9 mouse cellular contexts compared by ENCODE assay signal in genomic region chr19:46506372-46506717, GRCm38 (mm10). TPM values are rescaled to one million over a fixed set of nuclear protein-coding genes. Genes with fewer than 3 reads are reported as not detected.
DNase-seq lines count a peak whose midpoint lies in the region; ATAC-seq and TF ChIP-seq lines count a peak whose summit lies in the region.
"Had no signal": no experiment of that assay in that cellular context is flagged by ENCODE, and none has a peak within 500 bp of the region (broad histone marks: within the 10 kb centered on the region; RNA-seq: fewer than 3 reads in every experiment).

No protein-coding gene starts in this region.

- TF ChIP-seq CTCF in G1E (IDR thresholded peaks at IDR 0.05; ENCODE audit: low read depth, low read length), result no peak
- TF ChIP-seq CTCF in heart, postnatal 0 days (IDR thresholded peaks at IDR 0.05; ENCODE audit: low read depth), result no peak

- no peak for TF ChIP-seq EP300 in heart, postnatal 0 days (IDR thresholded peaks at IDR 0.05; ENCODE audit: low read depth)

- no peaks in the 10 kb centered on the region for H3K27me3 ChIP-seq in heart, embryonic 12.5 days (replicated peaks)
- no peaks in the 10 kb centered on the region for H3K27me3 ChIP-seq in G1E (ENCODE audit: insufficient read depth, low read length)
- H3K27me3 ChIP-seq in heart, postnatal 0 days (ENCODE audit: control insufficient read depth, insufficient read depth, low read length), result no peaks in the 10 kb centered on the region

- peaks cover 73% of the 10 kb centered on the region for H3K4me1 ChIP-seq in heart, embryonic 12.5 days (replicated peaks)
- H3K4me1 ChIP-seq in G1E (ENCODE audit: insufficient read depth, low read depth, low read length), result peaks cover 88% of the 10 kb centered on the region
- H3K4me1 ChIP-seq in heart, postnatal 0 days (ENCODE audit: control insufficient read depth, insufficient read depth), result peaks cover 65% of the 10 kb centered on the region

- no peak for ATAC-seq in heart, embryonic 12.5 days (ENCODE audit: insufficient number of reproducible peaks, low FRiP score)
- ATAC-seq in G1E (ENCODE audit: extremely low read depth, insufficient number of reproducible peaks, low FRiP score, poor library complexity, severe bottlenecking), result no peak
- no peak for ATAC-seq in heart, postnatal 0 days (ENCODE audit: insufficient read depth, low read depth)

- peak overlapping the region; percentile 100; the same call in 1 of the 2 replicates for H3K9ac ChIP-seq in heart, embryonic 12.5 days
- peak overlapping the region; percentile 32; the same call in 1 of the 2 replicates for H3K9ac ChIP-seq in heart, postnatal 0 days (replicated peaks; ENCODE audit: low read depth, low read length)

- DNase-seq in heart, adult 9 months (ENCODE audit: low spot score in 2 of 2), result no peak
- no peak for DNase-seq in G1E (ENCODE audit: low spot score)
- no peak for DNase-seq in heart, postnatal 0 days (ENCODE audit: low spot score)
- no peak for DNase-seq in cerebellum, adult 11 months
- no peak for DNase-seq in embryo, embryonic 9.5 days (ENCODE audit: extremely low spot score)
- DNase-seq in adrenal gland, postnatal 10 days, result no peak
- DNase-seq: thymus, adult 2 months had no signal

- H3K4me3 ChIP-seq in heart, embryonic 12.5 days, result peak overlapping the region; percentile 96
- H3K4me3 ChIP-seq in G1E (ENCODE audit: low read depth, low read length) (peak overlapping the region; percentile 39; the same call in 1 of the 2 replicates), macrophage (ENCODE audit: inconsistent target) (peak overlapping the region; percentile 92)
- H3K4me3 ChIP-seq in heart, postnatal 0 days (ENCODE audit: low read depth, low read length), result peak overlapping the region; percentile 9; the same call in 1 of the 2 replicates

- H3K4me2 ChIP-seq in heart, embryonic 12.5 days, result peak overlapping the region; percentile 83
- H3K4me2 ChIP-seq in heart, postnatal 0 days (ENCODE audit: low read depth, low read length), result peak overlapping the region; percentile 85

- peaks cover 84% of the 10 kb centered on the region for H3K79me2 ChIP-seq in macrophage (ENCODE audit: inconsistent target)

- no peaks in the 10 kb centered on the region for H3K9me3 ChIP-seq in heart, embryonic 12.5 days (replicated peaks)
- no peaks in the 10 kb centered on the region for H3K9me3 ChIP-seq in G1E (replicated peaks)
- H3K9me3 ChIP-seq in heart, postnatal 0 days (replicated peaks; ENCODE audit: control insufficient read depth, low read length), result no peaks in the 10 kb centered on the region

- H3K36me3 ChIP-seq in heart, embryonic 12.5 days, result peaks cover 50% of the 10 kb centered on the region
- H3K36me3 ChIP-seq in G1E (replicated peaks) (peaks cover 77% of the 10 kb centered on the region), macrophage (ENCODE audit: inconsistent target) (peaks cover 5% of the 10 kb centered on the region; the same call in 1 of the 2 replicates)
- peaks cover 42% of the 10 kb centered on the region for H3K36me3 ChIP-seq in heart, postnatal 0 days (replicated peaks; ENCODE audit: control insufficient read depth, insufficient read depth, low read length)

- 0 out of 2 replicates have a peak overlapping the region, but pooled peaks have one; percentile 99 for H3K27ac ChIP-seq in heart, embryonic 12.5 days (ENCODE audit: poor library complexity, severe bottlenecking)
- H3K27ac ChIP-seq in heart, postnatal 0 days (ENCODE audit: low read depth), result 0 out of 2 replicates have a peak overlapping the region, but pooled peaks have one; percentile 23
- peak overlapping the region; percentile 99 for H3K27ac ChIP-seq in macrophage

- 77% methylated on average over 3 of the region's 3 CpGs for WGBS in heart, embryonic 12.5 days
- 36% methylated on average over 3 of the region's 3 CpGs for WGBS in heart, postnatal 0 days
- 0% methylated on average over 1 of the region's 3 CpGs for WGBS in macrophage (ENCODE audit: missing documents)

RNA-seq across cellular contexts. Expression of gene Trim8, which starts 4.8 kb away (rescaled TPM):
- 24.1 and 24.2 TPM in 2 replicates for polyA plus RNA-seq in heart, embryonic 12.5 days (2016; fragmentation: Nextera tagmentation; extraction: Ambion mirVana)
- total RNA-seq in G1E (2014; fragmentation: Nextera tagmentation), result 22.7 and 29.9 TPM in 2 replicates
- total RNA-seq in G1E (2017), result 20.3 and 25.3 TPM in 2 replicates
- polyA plus RNA-seq in G1E (2012), result 64.5 and 66.0 TPM in 2 replicates
- 35.9 and 48.3 TPM in 2 replicates for total RNA-seq in heart, postnatal 0 days (2014; rRNA removed; ENCODE audit: low replicate concordance)
- polyA plus RNA-seq in heart, postnatal 0 days (2015; fragmentation: Nextera tagmentation; extraction: Ambion mirVana), result 14.3 and 14.6 TPM in 2 replicates
- total RNA-seq in macrophage (2018; cell fraction: chromatin; rRNA removed), result 10 to 100 TPM; 15.9 to 99.6 (median 53.2) TPM
- 100 to 1,000 TPM in 1 of 26 experiments, 10 to 100 TPM in 25; 25.7 to 101 (median 73.3) TPM for total RNA-seq in macrophage (2018; cell fraction: cytosol; rRNA removed)
- 100 to 1,000 TPM in 4 of 26 experiments, 10 to 100 TPM in 22; 24.4 to 126 (median 65.5) TPM for total RNA-seq in macrophage (2018; cell fraction: nucleus; rRNA removed)
- 33.5 to 58.8 TPM (median 46.5 TPM) in 3 replicates for polyA plus RNA-seq in macrophage (2018)
- 10 to 100 TPM; 37.9 to 41.6 TPM for total RNA-seq in adrenal gland, postnatal 10 days (2021)

Comparison
In these comparisons a context has a peak if more than half of its experiments do, and no peak if none do; other contexts are left out.
1. H3K27ac ChIP-seq: peak in every context shown above with its lines; median percentile 99 in heart, embryonic 12.5 days; 99 in macrophage; 23 in heart, postnatal 0 days.
2. H3K4me3 ChIP-seq: peak in every context shown above with its lines; median percentile 96 in heart, embryonic 12.5 days; 92 in macrophage; 39 in G1E; 9 in heart, postnatal 0 days.